Mouse (Mus musculus) brain, embryonic 14.5 days (tissue): ENCODE measurements around the gene Clstn3.

ENCODE experiments used
- CTCF ChIP-seq: fragments of 200-500 bp; IDR thresholded peaks from 2 replicates; pipeline ENCODE4 v1.5.1; 2012; ENCODE audit warnings: inconsistent platforms, mild to moderate bottlenecking, moderate library complexity, borderline replicate concordance; ENCODE audit not compliant: insufficient read depth, insufficient read length; ENCODE audit errors: extremely low read depth
- POLR2A ChIP-seq: fragments of 200-500 bp; IDR thresholded peaks from 2 replicates; pipeline ENCODE4 v1.6.1; 2012; ENCODE audit warnings: mild to moderate bottlenecking, inconsistent platforms, borderline replicate concordance; ENCODE audit not compliant: poor library complexity, insufficient read depth, insufficient read length, severe bottlenecking; ENCODE audit errors: extremely low read depth

- TF ChIP-seq POLR2A (no peak), CTCF (no peak)
Observed at GRCm38 (mm10) chr6:124435173-124435572, 29.4 kb downstream of the Clstn3 start.
